ENCODE assay signal across 18 mouse cellular contexts in the genomic region with DNA sequence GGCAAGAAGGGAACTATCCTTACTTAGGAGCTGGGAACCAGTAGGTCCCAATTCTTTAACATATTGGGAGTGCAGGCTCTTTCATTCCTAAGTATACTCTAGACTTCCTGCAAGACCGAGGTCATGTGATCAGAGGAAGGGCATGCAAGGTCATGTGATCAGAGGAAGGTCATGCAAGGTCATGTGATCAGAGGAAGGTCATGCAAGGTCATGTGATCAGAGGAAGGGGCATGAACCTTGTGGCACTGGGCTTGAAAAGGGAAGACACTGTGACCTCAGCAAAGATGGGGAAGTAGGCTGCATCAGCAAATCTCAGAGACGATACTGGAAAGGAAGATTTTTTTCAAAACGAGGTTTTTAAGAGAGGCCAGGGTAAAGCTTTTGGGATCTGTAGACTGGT. TPM values are rescaled to one million over a fixed set of nuclear protein-coding genes. Genes with fewer than 3 reads are reported as not detected.
DNase-seq lines count a peak whose midpoint lies in the region; ATAC-seq and TF ChIP-seq lines count a peak whose summit lies in the region.
"Had no signal": no experiment of that assay in that cellular context is flagged by ENCODE, and none has a peak within 500 bp of the region (broad histone marks: within the 10 kb centered on the region; RNA-seq: fewer than 3 reads in every experiment).

No protein-coding gene starts in this region.

- H3K4me1 ChIP-seq in lung, adult 2 months (ENCODE audit: control insufficient read depth, insufficient read depth, low read length): no peaks in the 10 kb centered on the region
- H3K4me1 ChIP-seq: heart, embryonic 13.5 days; neural tube, embryonic 13.5 days; stomach, embryonic 15.5 days had no signal

- TF ChIP-seq CTCF in lung, adult 2 months (IDR thresholded peaks at IDR 0.05; ENCODE audit: insufficient read depth, low read length): no peak

- ATAC-seq in hematopoietic stem cell, adult 5-6 weeks (replicated peaks in 1 of 2; ENCODE audit: insufficient read depth in 1 of 2, low FRiP score in 2 of 2, low TSS enrichment in 1 of 2, low read depth in 1 of 2, poor library complexity in 2 of 2, severe bottlenecking in 2 of 2): peak; percentile 32 to 68; a peak in 2 of 4 replicates
- ATAC-seq: forebrain, postnatal 0 days had no signal

- TF ChIP-seq POLR2A in lung, adult 2 months (IDR thresholded peaks at IDR 0.05; ENCODE audit: borderline replicate concordance, extremely low read depth, low read depth, low read length): no peak

- no peak overlapping the region for H3K4me3 ChIP-seq in lung, adult 2 months (replicated peaks; ENCODE audit: extremely low read depth, low read depth, low read length)
- H3K4me3 ChIP-seq: heart, embryonic 13.5 days; neural tube, embryonic 13.5 days; stomach, embryonic 15.5 days had no signal

- DNase-seq in heart, adult 11 months: peak; percentile 90
- no peak for DNase-seq in heart, adult 9 months (ENCODE audit: low spot score in 2 of 2)
- DNase-seq in lung, postnatal 36 days: peak; percentile 48
- no peak for DNase-seq in lung, adult 2 months
- no peak for DNase-seq in adrenal gland, adult 2 months
- no peak for DNase-seq in layer of hippocampus, adult 18-20 months (ENCODE audit: low spot score in 2 of 2)
- no peak for DNase-seq in adrenal gland, postnatal 10 days
- DNase-seq: cerebellum, adult 9-10 months; forebrain, postnatal 0 days; gastrocnemius, postnatal 10 days; heart, postnatal 4 days; layer of hippocampus, postnatal 36 days; liver; right cerebral cortex, postnatal 4 days had no signal

- WGBS in lung, adult 2 months: 62% methylated on average over 3 of the region's 3 CpGs

RNA-seq across cellular contexts. Expression of a gene that starts 49.5 kb away (rescaled TPM):
- polyA plus RNA-seq in lung, adult 2 months (2012; rRNA removed): 12.1 and 18.5 TPM in 2 replicates
- total RNA-seq in hematopoietic stem cell, adult 5-6 weeks (2017): 27.3 and 31.5 TPM in 2 replicates
- 10 to 100 TPM in 1 of 2 experiments, 1 to 10 TPM in 1; 9.7 to 14.2 TPM for total RNA-seq in adrenal gland, adult 2 months (2021)
- 7.4 and 10.2 TPM in 2 replicates for polyA plus RNA-seq in adrenal gland, adult 2 months (2012; rRNA removed)
- total RNA-seq in layer of hippocampus, adult 18-20 months (2021): 10 to 100 TPM; 30.2 to 37.0 TPM
- total RNA-seq in adrenal gland, postnatal 10 days (2021): 10 to 100 TPM; 15.8 to 16.7 TPM

Comparison
In these comparisons a context has a peak if more than half of its experiments do, and no peak if none do; other contexts are left out.
1. DNase-seq: peak in heart, adult 11 months (single experiment) and lung, postnatal 36 days (single experiment); none in heart, adult 9 months (0 of 2), lung, adult 2 months (single experiment), adrenal gland, adult 2 months (single experiment), layer of hippocampus, adult 18-20 months (0 of 2) and adrenal gland, postnatal 10 days (single experiment).